Mouse (Mus musculus) brain, embryonic 18.5 days (tissue): ENCODE results near the gene Tjap1.

Source experiments
- DNase-seq: peaks from one replicate; pipeline ENCODE4 v3.0.0-alpha.2; 2012; ENCODE audit warnings: low read depth, low spot score

Gene Tjap1

GRCm38 (mm10) chr17:46252571-46253451 is 30.0 kb downstream of the Tjap1 start:
- DNase-seq, result no peak

GRCm38 (mm10) chr17:46251174-46251573 is 31.7 kb downstream of the Tjap1 start:
- DNase-seq, result no peak

- no peak for DNase-seq
These were observed 34.7 kb downstream of the Tjap1 start for GRCm38 (mm10) chr17:46248189-46248522.

- DNase-seq, result peak; percentile 85
These were observed 35.2 kb downstream of the Tjap1 start, which contains the start of the genes Polr1c and Yipf3 for GRCm38 (mm10) chr17:46247512-46248188. Gene Polr1c, minus strand, starts transcription at chr17:46248054. Gene Yipf3, plus strand, starts transcription at chr17:46248080.

GRCm38 (mm10) chr17:46244579-46244978 is 38.2 kb downstream of the Tjap1 start:
- no peak for DNase-seq

GRCm38 (mm10) chr17:46243624-46244023 is 39.2 kb downstream of the Tjap1 start:
- DNase-seq, result no peak

GRCm38 (mm10) chr17:46242993-46243392 is 39.8 kb downstream of the Tjap1 start:
- DNase-seq, result no peak

- DNase-seq, result no peak
These were observed 40.6 kb downstream of the Tjap1 start for GRCm38 (mm10) chr17:46242274-46242673.

- no peak for DNase-seq
These were observed 41.4 kb downstream of the Tjap1 start for GRCm38 (mm10) chr17:46241471-46241870.

GRCm38 (mm10) chr17:46239516-46240114 is 43.2 kb downstream of the Tjap1 start:
- DNase-seq, result no peak

GRCm38 (mm10) chr17:46237480-46237879 is 45.3 kb downstream of the Tjap1 start:
- no peak for DNase-seq

GRCm38 (mm10) chr17:46237079-46237478 is 45.7 kb downstream of the Tjap1 start:
- DNase-seq, result no peak

- no peak for DNase-seq
These were observed 46.8 kb downstream of the Tjap1 start for GRCm38 (mm10) chr17:46236067-46236466.

GRCm38 (mm10) chr17:46227576-46227975 is 55.2 kb downstream of the Tjap1 start:
- DNase-seq, result no peak

- no peak for DNase-seq
These were observed 61.2 kb downstream of the Tjap1 start for GRCm38 (mm10) chr17:46221601-46222000.

GRCm38 (mm10) chr17:46210550-46210949 is 72.3 kb downstream of the Tjap1 start:
- no peak for DNase-seq
